Mouse (Mus musculus): ENCODE measurements at regions not wholly inside any gene's neighbourhood (a gene's known extent, or its start where the extent isn't known, plus 50 kb on each side); places are given as distances from the start of the nearest gene placed in this dataset.

DNA sequence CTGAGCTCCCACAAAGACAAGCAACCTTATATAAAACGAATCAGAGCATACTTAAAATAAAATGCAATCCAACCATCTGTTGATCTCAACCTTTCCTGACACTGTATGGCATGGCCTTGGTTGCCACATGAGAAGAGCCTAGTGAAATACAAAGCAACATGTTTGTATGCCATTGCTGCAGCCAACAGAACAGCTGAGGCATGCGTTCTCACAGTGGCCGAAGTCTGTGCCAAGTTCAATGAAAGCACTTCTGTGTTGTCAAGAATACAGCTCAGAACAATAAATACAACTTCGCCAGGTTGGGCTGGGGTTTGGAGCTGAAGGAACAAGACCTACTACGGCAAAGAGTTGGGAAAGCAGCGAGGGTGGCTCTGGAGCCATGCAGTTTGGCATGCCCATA lies 872.2 kb downstream of the Epha4 start:
- TF ChIP-seq CTCF (IDR thresholded peaks at IDR 0.05; ENCODE audit: extremely low read depth, insufficient read depth, low read length) (no peak), POLR2A (IDR thresholded peaks at IDR 0.05; ENCODE audit: extremely low read depth, insufficient read depth, low read length) (no peak)
